Mouse (Mus musculus) MEL (cell line): ENCODE data around the gene Atp6v1e1. TPM values are rescaled to one million over a fixed set of nuclear protein-coding genes. Genes with fewer than 3 reads are reported as not detected.

ENCODE experiments used
- DNase-seq: peaks from one replicate; pipeline ENCODE4 v3.0.0; 2011; ENCODE audit warnings: low read depth, low spot score
- H3K27ac ChIP-seq: 2 replicates; pipeline ENCODE4 v1.5.1; 2012; ENCODE audit warnings: low read depth, mild to moderate bottlenecking, control low read depth, low read length, moderate library complexity; ENCODE audit not compliant: control insufficient read depth
- H3K27me3 ChIP-seq, 2 experiments: fragments of 150-350 bp in 1 of 2; sonication (generic) in 1 of 2; 2 replicates each; pipeline ENCODE4 v1.6.1; 2012; ENCODE audit warnings: low read length in 2 of 2, mild to moderate bottlenecking in 2 of 2, improper control_type of control experiment in 1 of 2, moderate library complexity in 1 of 2; ENCODE audit not compliant: insufficient read depth in 2 of 2, control insufficient read depth in 1 of 2
- H3K36me3 ChIP-seq, 2 experiments: 2 replicates each; pipeline ENCODE4 v1.6.1; 2012 to 2014; ENCODE audit warnings: low read length in 2 of 2, improper control_type of control experiment in 1 of 2, inconsistent platforms in 1 of 2, mild to moderate bottlenecking in 1 of 2; ENCODE audit not compliant: insufficient read depth in 2 of 2, control insufficient read depth in 1 of 2
- H3K4me1 ChIP-seq, 2 experiments: fragments of 150-350 bp in 1 of 2; sonication (generic) in 1 of 2; 2 replicates each; pipeline ENCODE4 v1.6.1; 2012; ENCODE audit warnings: low read length in 2 of 2, improper control_type of control experiment in 1 of 2, mild to moderate bottlenecking in 1 of 2; ENCODE audit not compliant: insufficient read depth in 2 of 2, control insufficient read depth in 1 of 2
- H3K4me3 ChIP-seq, 2 experiments: fragments of 150-350 bp in 1 of 2; sonication (generic) in 1 of 2; 2 replicates each; pipeline ENCODE4 v1.5.1; 2012; ENCODE audit warnings: low read depth in 2 of 2, low read length in 2 of 2, mild to moderate bottlenecking in 2 of 2, moderate library complexity in 2 of 2, control low read depth in 1 of 2, improper control_type of control experiment in 1 of 2; ENCODE audit not compliant: control insufficient read depth in 1 of 2, insufficient read depth in 1 of 2
- H3K79me2 ChIP-seq: 2 replicates; pipeline ENCODE4 v1.6.1; 2012; ENCODE audit warnings: mild to moderate bottlenecking, low read length, moderate library complexity; ENCODE audit not compliant: control insufficient read depth, poor library complexity, insufficient read depth
- H3K9ac ChIP-seq: 2 replicates; pipeline ENCODE4 v1.6.1; 2012; ENCODE audit warnings: low read depth, mild to moderate bottlenecking, control low read depth, low read length, moderate library complexity; ENCODE audit not compliant: control insufficient read depth, poor library complexity, severe bottlenecking
- H3K9me3 ChIP-seq: fragments of 150-350 bp; sonication (generic); replicated peaks from 2 replicates; pipeline ENCODE4 v1.6.1; 2012; ENCODE audit warnings: mild to moderate bottlenecking, low read length, improper control_type of control experiment, moderate library complexity; ENCODE audit not compliant: insufficient read depth
- BHLHE40 ChIP-seq: IDR thresholded peaks from 2 replicates; pipeline ENCODE4 v1.6.1; 2012; ENCODE audit warnings: low read depth, mild to moderate bottlenecking, inconsistent platforms, low read length, improper control_type of control experiment, borderline replicate concordance
- CHD1 ChIP-seq: IDR thresholded peaks from 2 replicates; pipeline ENCODE4 v1.6.1; 2012; ENCODE audit warnings: low read depth, mild to moderate bottlenecking, inconsistent platforms, low read length, improper control_type of control experiment
- CHD2 ChIP-seq: IDR thresholded peaks from 2 replicates; pipeline ENCODE4 v1.6.1; 2011; ENCODE audit warnings: low read length, improper control_type of control experiment
- CTCF ChIP-seq, 3 experiments: IDR thresholded peaks in 2 of 3; conservative IDR thresholded peaks in 1 of 3; 2 replicates each; pipeline ENCODE4 v1.5.1; 2011 to 2012; ENCODE audit warnings: low read length in 3 of 3, low read depth in 2 of 3, mild to moderate bottlenecking in 2 of 3, improper control_type of control experiment in 1 of 3, inconsistent platforms in 1 of 3, mixed read lengths in 1 of 3, moderate library complexity in 1 of 3; ENCODE audit not compliant: control insufficient read depth in 1 of 3, insufficient read depth in 1 of 3, poor library complexity in 1 of 3, severe bottlenecking in 1 of 3
- E2F4 ChIP-seq: IDR thresholded peaks from 2 replicates; pipeline ENCODE4 v1.6.1; 2011; ENCODE audit warnings: low read depth, low read length, improper control_type of control experiment, borderline replicate concordance
- ELF1 ChIP-seq: IDR thresholded peaks from 2 replicates; pipeline ENCODE4 v1.6.1; 2014; ENCODE audit warnings: low read depth, mild to moderate bottlenecking, inconsistent platforms, low read length, improper control_type of control experiment, moderate library complexity
- EP300 ChIP-seq, 2 experiments: IDR thresholded peaks; 2 replicates each; pipeline ENCODE4 v1.6.1; 2011; ENCODE audit warnings: improper control_type of control experiment in 2 of 2, low read length in 2 of 2, low read depth in 1 of 2, mild to moderate bottlenecking in 1 of 2
- ETS1 ChIP-seq: IDR thresholded peaks from 2 replicates; pipeline ENCODE4 v1.6.1; 2012; ENCODE audit warnings: low read depth, mild to moderate bottlenecking, inconsistent platforms, low read length, improper control_type of control experiment, moderate library complexity
- GABPA ChIP-seq: IDR thresholded peaks from 2 replicates; pipeline ENCODE4 v1.6.1; 2012; ENCODE audit warnings: low read depth, mild to moderate bottlenecking, inconsistent platforms, low read length, improper control_type of control experiment, moderate library complexity
- GATA1 ChIP-seq: IDR thresholded peaks from 2 replicates; pipeline ENCODE4 v1.6.1; 2011; ENCODE audit warnings: low read depth, low read length, improper control_type of control experiment
- HCFC1 ChIP-seq: IDR thresholded peaks from 2 replicates; pipeline ENCODE4 v1.6.1; 2012; ENCODE audit warnings: low read depth, mild to moderate bottlenecking, inconsistent platforms, low read length, improper control_type of control experiment, moderate library complexity
- JUND ChIP-seq: IDR thresholded peaks from 2 replicates; pipeline ENCODE4 v1.6.1; 2011; ENCODE audit warnings: low read depth, mild to moderate bottlenecking, improper control_type of control experiment, low read length
- KAT2A ChIP-seq: conservative IDR thresholded peaks from 2 replicates; pipeline ENCODE4 v1.6.1; 2012; ENCODE audit warnings: low read depth, low read length, improper control_type of control experiment, inconsistent platforms
- MAFK ChIP-seq: IDR thresholded peaks from 2 replicates; pipeline ENCODE4 v1.6.1; 2011; ENCODE audit warnings: low read depth, mild to moderate bottlenecking, low read length, improper control_type of control experiment, borderline replicate concordance
- MAX ChIP-seq: IDR thresholded peaks from 2 replicates; pipeline ENCODE4 v1.6.1; 2011; ENCODE audit warnings: low read length, improper control_type of control experiment
- MAZ ChIP-seq: IDR thresholded peaks from 2 replicates; pipeline ENCODE4 v1.6.1; 2012; ENCODE audit warnings: low read depth, mild to moderate bottlenecking, inconsistent platforms, low read length, improper control_type of control experiment
- MEF2A ChIP-seq: IDR thresholded peaks from 2 replicates; pipeline ENCODE4 v1.6.1; 2014; ENCODE audit warnings: low read depth, mild to moderate bottlenecking, inconsistent platforms, low read length, improper control_type of control experiment; ENCODE audit not compliant: poor library complexity, insufficient replicate concordance, severe bottlenecking; ENCODE audit errors: extremely low read depth
- MXI1 ChIP-seq: IDR thresholded peaks from 2 replicates; pipeline ENCODE4 v1.6.1; 2011; ENCODE audit warnings: mild to moderate bottlenecking, low read depth, low read length, improper control_type of control experiment
- MYB ChIP-seq: IDR thresholded peaks from 2 replicates; pipeline ENCODE4 v1.6.1; 2011; ENCODE audit warnings: mild to moderate bottlenecking, low read depth, low read length, improper control_type of control experiment
- MYC ChIP-seq: IDR thresholded peaks from 2 replicates; pipeline ENCODE4 v1.6.1; 2011; ENCODE audit warnings: low read depth, mild to moderate bottlenecking, low read length, improper control_type of control experiment, moderate library complexity
- NELFE ChIP-seq: IDR thresholded peaks from 2 replicates; pipeline ENCODE4 v1.6.1; 2011; ENCODE audit warnings: low read depth, low read length, improper control_type of control experiment
- NRF1 ChIP-seq: IDR thresholded peaks from 2 replicates; pipeline ENCODE4 v1.6.1; 2014; ENCODE audit warnings: low read depth, mild to moderate bottlenecking, inconsistent platforms, low read length, improper control_type of control experiment, moderate library complexity; ENCODE audit not compliant: poor library complexity, insufficient read depth, severe bottlenecking
- POLR2AphosphoS2 ChIP-seq: IDR thresholded peaks from 2 replicates; pipeline ENCODE4 v1.6.1; 2011; ENCODE audit warnings: low read length, improper control_type of control experiment
- POLR2AphosphoS5 ChIP-seq: IDR thresholded peaks from 2 replicates; pipeline ENCODE4 v1.6.1; 2012; ENCODE audit warnings: low read depth, borderline replicate concordance, mild to moderate bottlenecking, inconsistent platforms, low read length, moderate library complexity, mixed read lengths
- RAD21 ChIP-seq: IDR thresholded peaks from 2 replicates; pipeline ENCODE4 v1.6.1; 2011; ENCODE audit warnings: mild to moderate bottlenecking, low read depth, low read length, improper control_type of control experiment
- RCOR1 ChIP-seq: IDR thresholded peaks from 2 replicates; pipeline ENCODE4 v1.6.1; 2012; ENCODE audit warnings: low read depth, mild to moderate bottlenecking, inconsistent platforms, low read length, improper control_type of control experiment
- SIN3A ChIP-seq: IDR thresholded peaks from 2 replicates; pipeline ENCODE4 v1.6.1; 2012; ENCODE audit warnings: low read length, improper control_type of control experiment, inconsistent platforms
- SMC3 ChIP-seq: IDR thresholded peaks from 2 replicates; pipeline ENCODE4 v1.6.1; 2011; ENCODE audit warnings: low read depth, low read length, improper control_type of control experiment
- TAL1 ChIP-seq: IDR thresholded peaks from 2 replicates; pipeline ENCODE4 v1.6.1; 2012; ENCODE audit warnings: mild to moderate bottlenecking, inconsistent platforms, low read length, moderate library complexity, mixed read lengths
- TBP ChIP-seq: IDR thresholded peaks from 2 replicates; pipeline ENCODE4 v1.8.0; 2011; ENCODE audit warnings: low read depth, low read length, improper control_type of control experiment
- TCF12 ChIP-seq: IDR thresholded peaks from 2 replicates; pipeline ENCODE4 v1.6.1; 2014; ENCODE audit warnings: low read depth, mild to moderate bottlenecking, inconsistent platforms, low read length, improper control_type of control experiment, moderate library complexity
- UBTF ChIP-seq: IDR thresholded peaks from 2 replicates; pipeline ENCODE4 v1.6.1; 2012; ENCODE audit warnings: low read depth, mild to moderate bottlenecking, inconsistent platforms, low read length, improper control_type of control experiment, moderate library complexity, borderline replicate concordance; ENCODE audit not compliant: insufficient read depth
- USF1 ChIP-seq: IDR thresholded peaks from 2 replicates; pipeline ENCODE4 v1.6.1; 2014; ENCODE audit warnings: low read depth, mild to moderate bottlenecking, inconsistent platforms, low read length, improper control_type of control experiment, moderate library complexity
- USF2 ChIP-seq, 2 experiments: IDR thresholded peaks; 2 replicates each; pipeline ENCODE4 v1.6.1; 2011 to 2012; ENCODE audit warnings: improper control_type of control experiment in 2 of 2, low read length in 2 of 2, borderline replicate concordance in 1 of 2, inconsistent platforms in 1 of 2, low read depth in 1 of 2, mild to moderate bottlenecking in 1 of 2; ENCODE audit not compliant: insufficient read depth in 1 of 2
- ZC3H11A ChIP-seq: IDR thresholded peaks from 2 replicates; pipeline ENCODE4 v1.6.1; 2012; ENCODE audit warnings: low read depth, mild to moderate bottlenecking, inconsistent platforms, low read length, improper control_type of control experiment
- ZKSCAN1 ChIP-seq: IDR thresholded peaks from 2 replicates; pipeline ENCODE4 v1.6.1; 2012; ENCODE audit warnings: low read depth, mild to moderate bottlenecking, inconsistent platforms, low read length, improper control_type of control experiment, moderate library complexity
- ZMIZ1 ChIP-seq: IDR thresholded peaks from 2 replicates; pipeline ENCODE4 v1.6.1; 2012; ENCODE audit warnings: low read depth, mild to moderate bottlenecking, inconsistent platforms, low read length, improper control_type of control experiment, moderate library complexity
- ZNF384 ChIP-seq: IDR thresholded peaks from 2 replicates; pipeline ENCODE4 v1.6.1; 2012; ENCODE audit warnings: low read depth, mild to moderate bottlenecking, inconsistent platforms, low read length, improper control_type of control experiment
- polyA plus RNA-seq, 2 experiments: library from polyadenylated mRNA; stranded (reverse) in 1 of 2; unstranded in 1 of 2; fragments of >175 nt in 1 of 2; fragments of >200 nt in 1 of 2; gene quantifications; 2 replicates each; pipeline versions ENCODE4 v1.2.1 to v1.2.4; 2012; ENCODE audit warnings: low replicate concordance in 2 of 2, low read depth in 1 of 2; ENCODE audit not compliant: insufficient read length in 2 of 2, insufficient read depth in 1 of 2, missing spikeins in 1 of 2
- total RNA-seq: library from RNA; depleted of rRNA; stranded (reverse); fragments of 300-350 nt; gene quantifications from 2 replicates; pipeline ENCODE4 v1.2.3, GENCODE M21; 2012

Gene Atp6v1e1
- total and polyA plus RNA-seq, 3 experiments, result 123 to 129 TPM; not detected in 1

GRCm38 (mm10) chr6:120854413-120854812, 31.8 kb upstream of the Atp6v1e1 start:
- Histone ChIP-seq H3K27ac (peak overlapping the region; percentile 51), H3K9ac (no peak overlapping the region), H3K36me3 (peaks cover 24 to 35% of the 10 kb centered on the region in 2 experiments), H3K27me3 (no peaks in the 10 kb centered on the region), H3K4me3 (no peak overlapping the region), H3K4me1 (peaks cover 11 to 13% of the 10 kb centered on the region in 2 experiments), H3K79me2 (peaks cover 24% of the 10 kb centered on the region), H3K9me3 (no peaks in the 10 kb centered on the region)
- DNase-seq, result peak; percentile 93
- TF ChIP-seq ETS1 (peak; percentile 98), CHD2 (no peak), JUND (no peak), HCFC1 (no peak), KAT2A (no peak), MXI1 (peak; percentile 97), GATA1 (peak; percentile 89), POLR2AphosphoS5 (no peak), ZKSCAN1 (no peak), MEF2A (no peak), MAX (peak; percentile 74), UBTF (no peak), RCOR1 (peak; percentile 90), BHLHE40 (0 out of 2 replicates have a peak, but pooled peaks have one; percentile 25), MYC (peak; percentile 71; the same call in 1 of the 2 replicates), CHD1 (no peak), NELFE (no peak), NRF1 (no peak), CTCF (IDR thresholded peaks at IDR 0.05 in 2 of 3, conservative IDR thresholded peaks at IDR 0.05 in 1 of 3; ENCODE audit: control insufficient read depth in 1 of 3, insufficient read depth in 1 of 3, low read depth in 2 of 3, low read length in 3 of 3, poor library complexity in 1 of 3, severe bottlenecking in 1 of 3) (no peak), SIN3A (peak; percentile 93), ZC3H11A (no peak), ZMIZ1 (no peak), USF2 (IDR thresholded peaks at IDR 0.05; ENCODE audit: borderline replicate concordance in 1 of 2, insufficient read depth in 1 of 2, low read depth in 1 of 2, low read length in 2 of 2) (no peak), ELF1 (0 out of 2 replicates have a peak, but pooled peaks have one; percentile 9), TAL1 (peak; percentile 85), USF1 (no peak), E2F4 (no peak), POLR2AphosphoS2 (no peak), MAZ (no peak), RAD21 (no peak), MAFK (peak; percentile 65; the same call in 1 of the 2 replicates), EP300 (IDR thresholded peaks at IDR 0.05; ENCODE audit: low read depth in 1 of 2, low read length in 2 of 2) (peak; percentile 70 to 87), TCF12 (peak; percentile 89), GABPA (no peak), TBP (no peak), ZNF384 (no peak), MYB (no peak), SMC3 (no peak)
